Comparison of ENCODE assay signal across 15 mouse cellular contexts in the genomic region with DNA sequence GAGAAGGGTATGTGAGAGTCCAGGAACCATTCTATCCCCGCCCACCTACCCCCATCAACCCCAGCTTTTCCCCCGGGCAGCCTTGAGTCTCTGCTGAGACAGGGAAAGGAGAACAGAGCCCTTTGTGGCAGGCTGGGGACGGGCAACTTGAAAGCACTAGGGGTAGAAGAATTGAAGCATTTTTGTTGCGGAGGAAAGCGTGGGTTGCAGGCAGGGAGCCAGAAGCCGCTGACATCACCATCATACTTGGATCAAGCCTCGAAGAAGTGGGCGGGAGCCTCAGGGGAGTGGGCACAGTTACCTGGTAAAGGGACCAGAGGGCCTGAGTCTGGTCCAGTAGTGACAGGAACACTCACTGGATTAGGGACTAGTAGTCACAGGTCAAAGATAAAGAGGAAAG. TPM values are rescaled to one million over a fixed set of nuclear protein-coding genes. Genes with fewer than 3 reads are reported as not detected.
A peak's percentile ranks its signal among the peaks of the same experiment; 100 is the strongest.
DNase-seq lines count a peak whose midpoint lies in the region; ATAC-seq and TF ChIP-seq lines count a peak whose summit lies in the region.
"Had no signal": no experiment of that assay in that cellular context is flagged by ENCODE, and none has a peak within 500 bp of the region (broad histone marks: within the 10 kb centered on the region; RNA-seq: fewer than 3 reads in every experiment).

No protein-coding gene starts in this region.

- H3K9ac ChIP-seq in hindbrain, embryonic 11.5 days (ENCODE audit: low read depth, low read length), result no peak overlapping the region
- no peak overlapping the region for H3K9ac ChIP-seq in midbrain, embryonic 16.5 days (ENCODE audit: low read depth, low read length)
- H3K9ac ChIP-seq: embryonic facial prominence, embryonic 13.5 days; stomach, embryonic 15.5 days had no signal

- DNase-seq in heart, adult 11 months, result peak; percentile 87
- no peak for DNase-seq in heart, adult 18-20 months
- DNase-seq in CD4-positive helper T cell, adult 2 months (ENCODE audit: low read depth, low spot score), result peak; percentile 53
- peak; percentile 32 for DNase-seq in brain, embryonic 14.5 days (ENCODE audit: low read depth)
- peak; percentile 43 to 52 for DNase-seq in left cerebral cortex, postnatal 36 days (ENCODE audit: low spot score in 2 of 2)
- no peak for DNase-seq in hindbrain, embryonic 11.5 days (ENCODE audit: low spot score)
- DNase-seq in kidney, postnatal 25 days, result no peak
- DNase-seq: adrenal gland, adult 8-10 months; gastrocnemius, postnatal 25 days; kidney, postnatal 10 days had no signal

- ATAC-seq in hindbrain, embryonic 11.5 days (ENCODE audit: low FRiP score), result no peak
- ATAC-seq in midbrain, embryonic 16.5 days, result no peak
- ATAC-seq: forebrain, embryonic 14.5 days; Patski had no signal

- H3K9me3 ChIP-seq in hindbrain, embryonic 11.5 days (ENCODE audit: control insufficient read depth, low read length), result no peaks in the 10 kb centered on the region
- no peaks in the 10 kb centered on the region; the same call in 1 of the 2 replicates for H3K9me3 ChIP-seq in midbrain, embryonic 16.5 days (replicated peaks; ENCODE audit: control insufficient read depth, low read length, poor library complexity, severe bottlenecking)
- H3K9me3 ChIP-seq: embryonic facial prominence, embryonic 13.5 days; stomach, embryonic 15.5 days had no signal

- no peaks in the 10 kb centered on the region for H3K27me3 ChIP-seq in hindbrain, embryonic 11.5 days (ENCODE audit: control insufficient read depth, insufficient read depth, low read length)
- no peaks in the 10 kb centered on the region for H3K27me3 ChIP-seq in midbrain, embryonic 16.5 days (ENCODE audit: control insufficient read depth, insufficient read depth, low read depth, low read length)
- H3K27me3 ChIP-seq: embryonic facial prominence, embryonic 13.5 days; Patski; stomach, embryonic 15.5 days had no signal

- TF ChIP-seq POLR2A in brain, embryonic 14.5 days (IDR thresholded peaks at IDR 0.05; ENCODE audit: borderline replicate concordance, extremely low read depth, insufficient read depth, insufficient read length, poor library complexity, severe bottlenecking), result no peak

- no peak for TF ChIP-seq CTCF in brain, embryonic 14.5 days (IDR thresholded peaks at IDR 0.05; ENCODE audit: borderline replicate concordance, extremely low read depth, insufficient read depth, insufficient read length)

- H3K4me2 ChIP-seq in hindbrain, embryonic 11.5 days (replicated peaks; ENCODE audit: low read depth, low read length), result no peak overlapping the region
- no peak overlapping the region for H3K4me2 ChIP-seq in midbrain, embryonic 16.5 days (ENCODE audit: low read length)
- H3K4me2 ChIP-seq: embryonic facial prominence, embryonic 13.5 days; stomach, embryonic 15.5 days had no signal

- whole genome bisulfite sequencing in hindbrain, embryonic 11.5 days, result 70% methylated on average over 8 of the region's 8 CpGs
- WGBS in midbrain, embryonic 16.5 days, result 65% methylated on average over 8 of the region's 8 CpGs

- no peak overlapping the region for H3K27ac ChIP-seq in hindbrain, embryonic 11.5 days (ENCODE audit: low read depth, low read length)
- no peak overlapping the region for H3K27ac ChIP-seq in midbrain, embryonic 16.5 days (ENCODE audit: low read length)
- H3K27ac ChIP-seq: embryonic facial prominence, embryonic 13.5 days; stomach, embryonic 15.5 days had no signal

- no peaks in the 10 kb centered on the region for H3K4me1 ChIP-seq in hindbrain, embryonic 11.5 days (replicated peaks; ENCODE audit: control insufficient read depth, insufficient read depth, low read length)
- H3K4me1 ChIP-seq in midbrain, embryonic 16.5 days (ENCODE audit: control insufficient read depth, insufficient read depth, low read length), result no peaks in the 10 kb centered on the region
- H3K4me1 ChIP-seq: stomach, embryonic 15.5 days had no signal

- intact Hi-C loops in left cerebral cortex, postnatal 36 days (cut with DNase I), result no loop called here

- H3K4me3 ChIP-seq in hindbrain, embryonic 11.5 days (ENCODE audit: low read depth, low read length), result no peak overlapping the region
- no peak overlapping the region for H3K4me3 ChIP-seq in midbrain, embryonic 16.5 days (ENCODE audit: low read depth, low read length)
- H3K4me3 ChIP-seq: embryonic facial prominence, embryonic 13.5 days; stomach, embryonic 15.5 days had no signal

- H3K36me3 ChIP-seq in hindbrain, embryonic 11.5 days (ENCODE audit: control insufficient read depth, insufficient read depth, low read length), result no peaks in the 10 kb centered on the region
- no peaks in the 10 kb centered on the region for H3K36me3 ChIP-seq in midbrain, embryonic 16.5 days (ENCODE audit: control insufficient read depth, insufficient read depth, low read length)
- H3K36me3 ChIP-seq: embryonic facial prominence, embryonic 13.5 days; stomach, embryonic 15.5 days had no signal

RNA-seq across cellular contexts. Expression of gene Egr2, which starts 23.1 kb away (rescaled TPM):
- under 1 TPM; 0.75 to 0.92 TPM for total RNA-seq in heart, adult 18-20 months (2021)
- 0.39 and 1.4 TPM in 2 replicates for polyA plus RNA-seq in brain, embryonic 14.5 days (2012; rRNA removed)
- 10 to 100 TPM in 1 of 2 experiments, 1 to 10 TPM in 1; 9.6 to 22.9 TPM for total RNA-seq in left cerebral cortex, postnatal 36 days (2021)
- 1.2 and 1.3 TPM in 2 replicates for polyA plus RNA-seq in hindbrain, embryonic 11.5 days (2014; fragmentation: Nextera tagmentation; extraction: Ambion mirVana)
- polyA plus RNA-seq in midbrain, embryonic 16.5 days (2015; fragmentation: Nextera tagmentation; extraction: Ambion mirVana), result 0.45 and 0.68 TPM in 2 replicates

RNA-seq across cellular contexts. Expression of gene Ado, which starts 36.5 kb away (rescaled TPM):
- total RNA-seq in heart, adult 18-20 months (2021), result 10 to 100 TPM; 16.0 to 18.3 TPM
- polyA plus RNA-seq in brain, embryonic 14.5 days (2012; rRNA removed), result 15.7 and 24.8 TPM in 2 replicates
- 10 to 100 TPM; 36.7 to 39.9 TPM for total RNA-seq in left cerebral cortex, postnatal 36 days (2021)
- 87.4 and 88.3 TPM in 2 replicates for polyA plus RNA-seq in hindbrain, embryonic 11.5 days (2014; fragmentation: Nextera tagmentation; extraction: Ambion mirVana)
- polyA plus RNA-seq in midbrain, embryonic 16.5 days (2015; fragmentation: Nextera tagmentation; extraction: Ambion mirVana), result 77.2 and 77.3 TPM in 2 replicates

Comparison
In these comparisons a context has a peak if more than half of its experiments do, and no peak if none do; other contexts are left out.
1. DNase-seq: peak in heart, adult 11 months (single experiment), CD4-positive helper T cell, adult 2 months (single experiment), brain, embryonic 14.5 days (single experiment) and left cerebral cortex, postnatal 36 days (2 of 2); none in heart, adult 18-20 months (0 of 2), hindbrain, embryonic 11.5 days (single experiment) and kidney, postnatal 25 days (0 of 2).